Mouse (Mus musculus) forebrain, embryonic 11.5 days (tissue): ENCODE data around the gene Klhl26. TPM values are rescaled to one million over a fixed set of nuclear protein-coding genes. Genes with fewer than 3 reads are reported as not detected.

Experiments used
- ATAC-seq: fragments of 200-750 bp; cut with Nextera tagmentation; replicated peaks from 2 replicates; pipeline ENCODE4 v1.8.0; 2017; ENCODE audit warnings: moderate TSS enrichment; ENCODE audit not compliant: low FRiP score
- DNase-seq: peaks from one replicate; pipeline ENCODE4 v3.0.0-alpha.2; 2017; ENCODE audit warnings: low spot score
- H3K27ac ChIP-seq: fragments of 300-500 bp; sonication (generic); 2 replicates; pipeline ENCODE4 v1.5.1; 2014; ENCODE audit warnings: low read depth, low read length
- H3K27me3 ChIP-seq: fragments of 300-500 bp; sonication (generic); 2 replicates; pipeline ENCODE4 v1.6.1; 2014; ENCODE audit warnings: mild to moderate bottlenecking, low read length, mixed read lengths; ENCODE audit not compliant: control insufficient read depth, insufficient read depth
- H3K36me3 ChIP-seq: fragments of 300-500 bp; sonication (generic); 2 replicates; pipeline ENCODE4 v1.6.1; 2014; ENCODE audit warnings: mild to moderate bottlenecking, low read length, moderate library complexity, mixed read lengths; ENCODE audit not compliant: control insufficient read depth, insufficient read depth
- H3K4me1 ChIP-seq: fragments of 300-500 bp; sonication (generic); replicated peaks from 2 replicates; pipeline ENCODE4 v1.6.1; 2014; ENCODE audit warnings: low read length, mixed read lengths; ENCODE audit not compliant: control insufficient read depth, insufficient read depth
- H3K4me2 ChIP-seq: fragments of 300-500 bp; sonication (generic); 2 replicates; pipeline ENCODE4 v1.6.1; 2014; ENCODE audit warnings: low read depth, mild to moderate bottlenecking, low read length, moderate library complexity, mixed read lengths; ENCODE audit not compliant: severe bottlenecking
- H3K4me3 ChIP-seq: fragments of 300-500 bp; sonication (generic); 2 replicates; pipeline ENCODE4 v1.5.1; 2014; ENCODE audit warnings: low read depth, low read length
- H3K9ac ChIP-seq: fragments of 300-500 bp; sonication (generic); 2 replicates; pipeline ENCODE4 v1.6.1; 2014; ENCODE audit warnings: low read length
- H3K9me3 ChIP-seq: fragments of 300-500 bp; sonication (generic); 2 replicates; pipeline ENCODE4 v1.6.1; 2016; ENCODE audit warnings: low read length, mixed read lengths; ENCODE audit not compliant: control insufficient read depth
- WGBS: fragments of 180-500 bp; shearing (Covaris S2); extraction: QIAGEN DNeasy Blood & Tissue Kit; methylation state at CpG from one replicate; pipeline ENCODE4 v1.1.7; 2014; 5-methylcytosine and 5-hydroxymethylcytosine counted together
- polyA plus RNA-seq: library from polyadenylated mRNA; unstranded; fragments of >200 nt; fragmentation: Nextera tagmentation; extraction: Ambion mirVana; gene quantifications from 2 replicates; pipeline ENCODE4 v1.2.1, GENCODE M21; 2014

Klhl26 gene
- polyA plus RNA-seq, 1 experiment from 2014 or later, result 19.5 TPM

GRCm38 (mm10) chr8:70452196-70452966 lies 24.4 kb downstream of the Klhl26 start:
- H3K4me2 ChIP-seq, result no peak overlapping the region
- no peaks in the 10 kb centered on the region for H3K9me3 ChIP-seq
- H3K36me3 ChIP-seq, result no peaks in the 10 kb centered on the region; the same call in 1 of the 2 replicates
- H3K4me3 ChIP-seq, result no peak overlapping the region
- DNase-seq (no peak), ATAC-seq (no peak)
- H3K27me3 ChIP-seq, result no peaks in the 10 kb centered on the region
- H3K27ac ChIP-seq, result no peak overlapping the region
- no peaks in the 10 kb centered on the region for H3K4me1 ChIP-seq
- H3K9ac ChIP-seq, result no peak overlapping the region
- 65% methylated on average over 52 of the region's 52 CpGs for WGBS

- DNase-seq (no peak), ATAC-seq (no peak)
- Histone ChIP-seq H3K9me3 (no peaks in the 10 kb centered on the region), H3K4me2 (no peak overlapping the region), H3K4me1 (no peaks in the 10 kb centered on the region), H3K9ac (no peak overlapping the region), H3K27me3 (no peaks in the 10 kb centered on the region), H3K36me3 (no peaks in the 10 kb centered on the region; the same call in 1 of the 2 replicates), H3K27ac (no peak overlapping the region), H3K4me3 (no peak overlapping the region)
- 76% methylated on average over 19 of the region's 19 CpGs for WGBS
These were observed 28.9 kb downstream of the Klhl26 start for GRCm38 (mm10) chr8:70447639-70448420.

GRCm38 (mm10) chr8:70445988-70446387 lies 30.8 kb downstream of the Klhl26 start:
- ATAC-seq, result no peak
- Histone ChIP-seq H3K4me2 (no peak overlapping the region), H3K27me3 (no peaks in the 10 kb centered on the region)

GRCm38 (mm10) chr8:70443326-70443725 lies 33.4 kb downstream of the Klhl26 start:
- Histone ChIP-seq H3K36me3 (no peaks in the 10 kb centered on the region), H3K9ac (no peak overlapping the region), H3K4me1 (peaks cover 4% of the 10 kb centered on the region; the same call in 1 of the 2 replicates), H3K4me3 (no peak overlapping the region), H3K27me3 (no peaks in the 10 kb centered on the region), H3K27ac (no peak overlapping the region), H3K4me2 (no peak overlapping the region), H3K9me3 (no peaks in the 10 kb centered on the region)
- DNase-seq (no peak), ATAC-seq (no peak)
- WGBS, result 90% methylated on average over 4 of the region's 4 CpGs

More at GRCm38 (mm10) chr8:70445988-70446387, 30.8 kb downstream of the Klhl26 start:
- no peaks in the 10 kb centered on the region for H3K9me3 ChIP-seq
- DNase-seq, result no peak
- WGBS, result 70% methylated on average over 1 of the region's 1 CpGs
- no peaks in the 10 kb centered on the region; the same call in 1 of the 2 replicates for H3K36me3 ChIP-seq
- no peaks in the 10 kb centered on the region for H3K4me1 ChIP-seq
- no peak overlapping the region for H3K4me3 ChIP-seq
- no peak overlapping the region for H3K27ac ChIP-seq
- H3K9ac ChIP-seq, result no peak overlapping the region

- no peak for DNase-seq
- Histone ChIP-seq H3K4me2 (no peak overlapping the region), H3K4me1 (peaks cover 5% of the 10 kb centered on the region; the same call in 1 of the 2 replicates), H3K36me3 (no peaks in the 10 kb centered on the region), H3K9me3 (no peaks in the 10 kb centered on the region), H3K4me3 (no peak overlapping the region), H3K9ac (no peak overlapping the region), H3K27ac (no peak overlapping the region), H3K27me3 (no peaks in the 10 kb centered on the region)
- 76% methylated on average over 3 of the region's 3 CpGs for WGBS
- no peak for ATAC-seq
These were observed 35.2 kb downstream of the Klhl26 start for GRCm38 (mm10) chr8:70441565-70441964.

GRCm38 (mm10) chr8:70440246-70440645 lies 36.5 kb downstream of the Klhl26 start:
- Histone ChIP-seq H3K9ac (peak overlapping the region; percentile 67), H3K36me3 (no peaks in the 10 kb centered on the region), H3K27me3 (no peaks in the 10 kb centered on the region), H3K4me2 (peak overlapping the region; percentile 86; the same call in 1 of the 2 replicates), H3K4me1 (peaks cover 5% of the 10 kb centered on the region; the same call in 1 of the 2 replicates), H3K4me3 (peak overlapping the region; percentile 57), H3K27ac (no peak overlapping the region), H3K9me3 (no peaks in the 10 kb centered on the region)
- DNase-seq (no peak), ATAC-seq (no peak)
- WGBS, result 48% methylated on average over 3 of the region's 3 CpGs

- Histone ChIP-seq H3K4me3 (peak overlapping the region; percentile 57), H3K27ac (0 out of 2 replicates have a peak overlapping the region, but pooled peaks have one; percentile 25), H3K4me1 (peaks cover 5% of the 10 kb centered on the region; the same call in 1 of the 2 replicates), H3K36me3 (no peaks in the 10 kb centered on the region), H3K9ac (peak overlapping the region; percentile 67), H3K9me3 (no peaks in the 10 kb centered on the region), H3K27me3 (no peaks in the 10 kb centered on the region), H3K4me2 (peak overlapping the region; percentile 86)
- DNase-seq, result no peak
- 11% methylated on average over 7 of the region's 7 CpGs for WGBS
- ATAC-seq, result no peak
These were observed 37.0 kb downstream of the Klhl26 start for GRCm38 (mm10) chr8:70439848-70440179.

- Histone ChIP-seq H3K9ac (peak within 1 kb of the TSS; percentile 67), H3K27me3 (no peaks in the 10 kb centered on the region), H3K4me2 (peak within 1 kb of the TSS; percentile 86), H3K9me3 (no peaks in the 10 kb centered on the region), H3K27ac (peak within 1 kb of the TSS; percentile 33; the same call in 1 of the 2 replicates), H3K4me3 (peak within 1 kb of the TSS; percentile 57), H3K36me3 (no peaks in the 10 kb centered on the region), H3K4me1 (peaks cover 5% of the 10 kb centered on the region; the same call in 1 of the 2 replicates)
- under 1% methylated on average over 58 of the region's 70 CpGs for WGBS
- peak; percentile 98 for ATAC-seq
- DNase-seq, result peak; percentile 98
These were observed 37.5 kb downstream of the Klhl26 start, which contains the start of gene Crtc1 for GRCm38 (mm10) chr8:70439055-70439847. TSS of gene Crtc1 (minus strand) at chr8:70439579.
